ENCODE assay signal across 10 mouse cellular contexts in genomic region chr11:113469919-113470785, GRCm38 (mm10).
DNase-seq lines count a peak whose midpoint lies in the region; ATAC-seq and TF ChIP-seq lines count a peak whose summit lies in the region.
"Had no signal": no experiment of that assay in that cellular context is flagged by ENCODE, and none has a peak within 500 bp of the region (broad histone marks: within the 10 kb centered on the region; RNA-seq: fewer than 3 reads in every experiment).

No protein-coding gene starts in this region.

- H3K9ac ChIP-seq in hindbrain, embryonic 12.5 days: 0 out of 2 replicates have a peak overlapping the region, but pooled peaks have one; percentile 27
- no peak overlapping the region for H3K9ac ChIP-seq in hindbrain, embryonic 11.5 days (ENCODE audit: low read depth, low read length)
- H3K9ac ChIP-seq: forebrain, embryonic 13.5 days; intestine, embryonic 15.5 days had no signal

- no peaks in the 10 kb centered on the region for H3K36me3 ChIP-seq in hindbrain, embryonic 12.5 days
- no peaks in the 10 kb centered on the region for H3K36me3 ChIP-seq in hindbrain, embryonic 11.5 days (ENCODE audit: control insufficient read depth, insufficient read depth, low read length)
- no peaks in the 10 kb centered on the region for H3K36me3 ChIP-seq in myocyte (ENCODE audit: control insufficient read depth, insufficient read depth)
- H3K36me3 ChIP-seq: intestine, embryonic 15.5 days had no signal

- no peak for DNase-seq in hindbrain, embryonic 11.5 days (ENCODE audit: low spot score)
- DNase-seq in 416B (ENCODE audit: low read depth): peak; percentile 87
- peak; percentile 59 for DNase-seq in adrenal gland, adult 2 months
- DNase-seq in gastrocnemius, adult 2 months: no peak
- DNase-seq in gastrocnemius, postnatal 10 days: no peak
- no peak for DNase-seq in spleen, postnatal 14 days (ENCODE audit: low spot score in 2 of 2)

- no peak for TF ChIP-seq POLR2A in myocyte (IDR thresholded peaks at IDR 0.05; ENCODE audit: insufficient read length, low read depth)

- intact Hi-C loops in gastrocnemius, adult 2 months (cut with DNase I): no loop called here

- H3K4me1 ChIP-seq in hindbrain, embryonic 12.5 days: peaks cover 55% of the 10 kb centered on the region
- 0 out of 2 replicates have a peak, but pooled peaks cover 5% of the 10 kb centered on the region for H3K4me1 ChIP-seq in hindbrain, embryonic 11.5 days (replicated peaks; ENCODE audit: control insufficient read depth, insufficient read depth, low read length)

- H3ac ChIP-seq in myocyte (ENCODE audit: control insufficient read depth, insufficient read length): no peak overlapping the region

- H3K79me2 ChIP-seq in myocyte (ENCODE audit: control insufficient read depth, insufficient read depth): no peaks in the 10 kb centered on the region

- no peak overlapping the region for H3K4me2 ChIP-seq in hindbrain, embryonic 12.5 days (replicated peaks)
- H3K4me2 ChIP-seq in hindbrain, embryonic 11.5 days (replicated peaks; ENCODE audit: low read depth, low read length): no peak overlapping the region
- peak overlapping the region; percentile 78 for H3K4me2 ChIP-seq in myocyte (ENCODE audit: low read depth)
- H3K4me2 ChIP-seq: forebrain, embryonic 13.5 days; intestine, embryonic 15.5 days had no signal

- ATAC-seq in hindbrain, embryonic 12.5 days (ENCODE audit: low FRiP score): no peak
- ATAC-seq in hindbrain, embryonic 11.5 days (ENCODE audit: low FRiP score): no peak
- ATAC-seq: forebrain, embryonic 13.5 days; intestine, embryonic 15.5 days had no signal

- H3K27ac ChIP-seq in hindbrain, embryonic 12.5 days: no peak overlapping the region
- H3K27ac ChIP-seq in hindbrain, embryonic 11.5 days (ENCODE audit: low read depth, low read length): no peak overlapping the region
- H3K27ac ChIP-seq in gastrocnemius, adult 2 months: no peak overlapping the region
- H3K27ac ChIP-seq: forebrain, embryonic 13.5 days; intestine, embryonic 15.5 days had no signal

- no peaks in the 10 kb centered on the region for H3K9me3 ChIP-seq in hindbrain, embryonic 12.5 days (replicated peaks)
- H3K9me3 ChIP-seq in hindbrain, embryonic 11.5 days (ENCODE audit: control insufficient read depth, low read length): no peaks in the 10 kb centered on the region
- H3K9me3 ChIP-seq: forebrain, embryonic 13.5 days; intestine, embryonic 15.5 days had no signal

- WGBS in hindbrain, embryonic 12.5 days: 78% methylated on average over 17 of the region's 17 CpGs
- 82% methylated on average over 17 of the region's 17 CpGs for WGBS in hindbrain, embryonic 11.5 days

- no peak overlapping the region for H3K4me3 ChIP-seq in hindbrain, embryonic 12.5 days
- H3K4me3 ChIP-seq in hindbrain, embryonic 11.5 days (ENCODE audit: low read depth, low read length): no peak overlapping the region
- no peak overlapping the region for H3K4me3 ChIP-seq in myocyte
- no peak overlapping the region for H3K4me3 ChIP-seq in gastrocnemius, adult 2 months
- H3K4me3 ChIP-seq: forebrain, embryonic 13.5 days; intestine, embryonic 15.5 days had no signal

- TF ChIP-seq CTCF in gastrocnemius, adult 2 months (IDR thresholded peaks at IDR 0.05): no peak

- no peaks in the 10 kb centered on the region for H3K27me3 ChIP-seq in hindbrain, embryonic 12.5 days
- H3K27me3 ChIP-seq in hindbrain, embryonic 11.5 days (ENCODE audit: control insufficient read depth, insufficient read depth, low read length): no peaks in the 10 kb centered on the region
- H3K27me3 ChIP-seq in myocyte (ENCODE audit: control insufficient read depth, insufficient read depth, insufficient read length): no peaks in the 10 kb centered on the region
- H3K27me3 ChIP-seq: forebrain, embryonic 13.5 days; intestine, embryonic 15.5 days had no signal

TF ChIP-seq in myocyte, 11 proteins besides CTCF, POLR2A, EP300 and RAD21:
- TF ChIP-seq MYOD1 (IDR thresholded peaks at IDR 0.05; ENCODE audit: control insufficient read depth in 1 of 3, insufficient read length in 2 of 3, low read depth in 2 of 3) (peak; percentile 42 to 100 (median 96)), USF1 (IDR thresholded peaks at IDR 0.05; ENCODE audit: low read depth) (peak; percentile 91), E2F4 (IDR thresholded peaks at IDR 0.05; ENCODE audit: insufficient read depth) (no peak), TCF12 (IDR thresholded peaks at IDR 0.05; ENCODE audit: insufficient read depth, poor library complexity, severe bottlenecking) (no peak), CEBPB (IDR thresholded peaks at IDR 0.05; ENCODE audit: insufficient read depth, poor library complexity, severe bottlenecking) (no peak), MAX (IDR thresholded peaks at IDR 0.05; ENCODE audit: low read depth) (no peak), TCF3 (IDR thresholded peaks at IDR 0.05; ENCODE audit: insufficient read length, low read depth) (peak; percentile 62), MYOG (IDR thresholded peaks at IDR 0.05; ENCODE audit: control insufficient read depth in 1 of 3, insufficient read depth in 1 of 3, insufficient read length in 2 of 3, low read depth in 2 of 3) (peak; percentile 26 to 93 (median 85))

Comparison
In these comparisons a context has a peak if more than half of its experiments do, and no peak if none do; other contexts are left out.
1. DNase-seq: peak in 416B (single experiment) and adrenal gland, adult 2 months (single experiment); none in hindbrain, embryonic 11.5 days (single experiment), gastrocnemius, adult 2 months (single experiment), gastrocnemius, postnatal 10 days (single experiment) and spleen, postnatal 14 days (0 of 2).